Mouse (Mus musculus): ENCODE results near the gene Spo11. TPM values are rescaled to one million over a fixed set of nuclear protein-coding genes. Genes with fewer than 3 reads are reported as not detected.

Spo11 gene
- total and polyA plus RNA-seq, 3 experiments, result not detected

DNA sequence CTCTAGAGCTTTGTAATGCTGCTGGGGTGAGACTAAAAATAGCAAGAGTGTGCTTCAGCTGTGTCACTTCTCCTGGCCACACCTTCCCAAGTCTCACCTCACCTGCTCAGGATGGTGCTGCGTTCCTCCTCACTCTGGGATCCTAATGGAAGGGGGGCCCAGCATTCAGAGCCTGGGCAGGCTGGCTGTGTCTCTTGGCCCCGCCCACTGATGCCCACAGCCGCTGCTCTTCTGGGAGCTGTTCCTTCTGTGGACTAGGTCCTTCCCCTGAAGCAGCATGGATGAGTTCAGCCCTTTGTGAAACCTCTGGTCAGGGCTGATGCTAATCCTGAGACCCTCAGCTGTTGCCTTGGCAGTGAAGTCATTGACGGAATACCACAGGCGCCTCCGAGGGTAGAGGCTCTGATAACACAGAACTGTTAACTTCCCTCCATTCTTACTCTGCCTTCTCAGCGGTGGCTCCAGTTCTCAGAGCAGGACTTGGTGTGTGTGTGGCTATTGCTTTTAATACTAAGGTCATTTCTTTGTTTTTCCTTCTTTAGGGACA is 37.3 kb downstream of the Spo11 start:
- H3K9me3 ChIP-seq (replicated peaks), result no peaks in the 10 kb centered on the region
- H3K27me3 ChIP-seq (ENCODE audit: insufficient read depth, low read length), result no peaks in the 10 kb centered on the region
- no peak overlapping the region for H3K4me3 ChIP-seq (ENCODE audit: low read depth, low read length)
- DNase-seq (ENCODE audit: low spot score) (no peak), ATAC-seq (ENCODE audit: extremely low read depth, insufficient number of reproducible peaks, low FRiP score, poor library complexity, severe bottlenecking) (no peak)
- peaks cover 47% of the 10 kb centered on the region for H3K4me1 ChIP-seq (ENCODE audit: insufficient read depth, low read depth, low read length)
- no peak for TF ChIP-seq GATA1 (IDR thresholded peaks at IDR 0.05; ENCODE audit: borderline replicate concordance, low read length)
- TF ChIP-seq TAL1 (conservative IDR thresholded peaks at IDR 0.05; ENCODE audit: low read depth, low read length), result no peak
- no peak for TF ChIP-seq POLR2AphosphoS5 (IDR thresholded peaks at IDR 0.05; ENCODE audit: insufficient replicate concordance, low read depth, low read length)
- no peak for TF ChIP-seq GATA2 (IDR thresholded peaks at IDR 0.05; ENCODE audit: borderline replicate concordance, low read depth, low read length)
- TF ChIP-seq CTCF (IDR thresholded peaks at IDR 0.05; ENCODE audit: low read depth, low read length), result no peak
- peaks cover 76% of the 10 kb centered on the region for H3K36me3 ChIP-seq (replicated peaks)

DNA sequence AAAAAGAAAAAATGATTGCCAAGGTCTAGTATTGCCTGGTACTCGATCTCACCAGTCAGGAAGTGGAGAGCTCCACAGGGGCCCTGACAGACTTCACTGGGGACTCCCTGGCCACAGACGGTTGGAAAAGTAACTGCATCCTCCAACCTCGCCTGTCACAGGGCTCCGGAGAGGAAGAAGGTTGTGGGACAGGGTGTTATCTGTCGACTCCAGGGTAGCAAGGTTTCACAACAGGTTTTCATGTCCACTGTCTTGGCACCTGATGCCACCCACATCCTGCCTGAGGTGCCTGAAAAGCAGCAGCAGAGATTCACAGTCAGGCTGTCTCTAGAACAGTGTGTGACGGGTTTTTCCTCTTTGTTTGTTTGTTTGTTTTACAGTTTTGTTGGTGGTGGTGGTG is 40.4 kb downstream of the Spo11 start:
- Histone ChIP-seq H3K4me1 (ENCODE audit: insufficient read depth, low read depth, low read length) (peaks cover 54% of the 10 kb centered on the region), H3K36me3 (replicated peaks) (peaks cover 51% of the 10 kb centered on the region), H3K27me3 (ENCODE audit: insufficient read depth, low read length) (no peaks in the 10 kb centered on the region), H3K9me3 (replicated peaks) (no peaks in the 10 kb centered on the region), H3K4me3 (ENCODE audit: low read depth, low read length) (no peak overlapping the region)
- TF ChIP-seq CTCF (IDR thresholded peaks at IDR 0.05; ENCODE audit: low read depth, low read length), result no peak
- TF ChIP-seq POLR2AphosphoS5 (IDR thresholded peaks at IDR 0.05; ENCODE audit: insufficient replicate concordance, low read depth, low read length), result no peak
- TF ChIP-seq TAL1 (conservative IDR thresholded peaks at IDR 0.05; ENCODE audit: low read depth, low read length), result no peak
- no peak for TF ChIP-seq GATA2 (IDR thresholded peaks at IDR 0.05; ENCODE audit: borderline replicate concordance, low read depth, low read length)
- DNase-seq (ENCODE audit: low spot score), result no peak
- ATAC-seq (ENCODE audit: extremely low read depth, insufficient number of reproducible peaks, low FRiP score, poor library complexity, severe bottlenecking), result peak; percentile 23

DNA sequence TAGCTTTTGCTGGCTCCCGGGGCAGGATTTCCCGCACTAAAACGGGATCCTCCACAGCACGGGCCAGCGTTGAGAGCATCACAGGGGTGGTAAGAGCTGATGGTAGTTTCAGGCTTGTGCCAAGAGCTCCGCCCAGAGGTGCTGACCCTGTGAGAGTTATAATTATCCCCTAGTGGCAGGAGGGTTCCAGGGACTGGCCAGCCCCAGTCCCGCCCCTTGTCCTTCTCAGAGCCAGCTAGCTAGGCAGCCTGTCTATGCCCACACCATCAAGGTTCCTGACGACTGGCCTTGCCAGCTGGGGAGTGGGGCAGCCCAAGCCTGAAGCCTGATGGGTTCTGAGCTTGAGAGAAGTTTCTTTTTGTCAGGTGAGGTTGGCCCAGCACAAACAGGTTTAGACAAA is 41.1 kb downstream of the Spo11 start:
- no peaks in the 10 kb centered on the region for H3K27me3 ChIP-seq (ENCODE audit: insufficient read depth, low read length)
- ATAC-seq (ENCODE audit: extremely low read depth, insufficient number of reproducible peaks, low FRiP score, poor library complexity, severe bottlenecking), result no peak
- peaks cover 54% of the 10 kb centered on the region for H3K4me1 ChIP-seq (ENCODE audit: insufficient read depth, low read depth, low read length)
- H3K9me3 ChIP-seq (replicated peaks), result no peaks in the 10 kb centered on the region
- DNase-seq (ENCODE audit: low spot score), result no peak
- H3K36me3 ChIP-seq (replicated peaks), result peaks cover 51% of the 10 kb centered on the region
- peak overlapping the region; percentile 37; the same call in 1 of the 2 replicates for H3K4me3 ChIP-seq (ENCODE audit: low read depth, low read length)
- TF ChIP-seq GATA2 (IDR thresholded peaks at IDR 0.05; ENCODE audit: borderline replicate concordance, low read depth, low read length) (no peak), CTCF (IDR thresholded peaks at IDR 0.05; ENCODE audit: low read depth, low read length) (no peak), TAL1 (conservative IDR thresholded peaks at IDR 0.05; ENCODE audit: low read depth, low read length) (no peak), GATA1 (IDR thresholded peaks at IDR 0.05; ENCODE audit: borderline replicate concordance, low read length) (no peak), POLR2AphosphoS5 (IDR thresholded peaks at IDR 0.05; ENCODE audit: insufficient replicate concordance, low read depth, low read length) (no peak)

DNA sequence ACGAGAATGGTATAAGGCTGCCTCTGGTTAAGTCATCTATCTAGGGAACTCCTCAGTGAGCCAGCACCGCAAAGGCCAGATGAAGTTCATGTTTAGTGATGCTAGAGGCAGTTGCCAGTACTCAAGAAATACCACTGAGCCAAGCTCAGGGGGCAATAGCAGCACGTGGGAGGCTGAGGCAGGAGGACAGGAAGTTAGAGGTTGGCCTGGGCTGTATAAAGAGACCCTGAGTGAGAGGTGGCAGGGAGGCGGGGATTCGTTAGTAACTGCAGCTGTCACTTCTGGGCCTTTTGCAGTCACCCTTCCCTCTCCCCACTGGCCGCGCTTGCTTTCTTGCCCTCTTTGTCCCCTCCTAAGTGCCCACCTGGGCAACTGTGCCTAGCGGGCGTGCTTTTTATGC is 41.8 kb downstream of the Spo11 start:
- ATAC-seq (ENCODE audit: extremely low read depth, insufficient number of reproducible peaks, low FRiP score, poor library complexity, severe bottlenecking) (no peak), DNase-seq (ENCODE audit: low spot score) (peak; percentile 57)
- peaks cover 60% of the 10 kb centered on the region for H3K4me1 ChIP-seq (ENCODE audit: insufficient read depth, low read depth, low read length)
- H3K36me3 ChIP-seq (replicated peaks), result peaks cover 51% of the 10 kb centered on the region
- H3K9me3 ChIP-seq (replicated peaks), result no peaks in the 10 kb centered on the region
- TF ChIP-seq TAL1 (conservative IDR thresholded peaks at IDR 0.05; ENCODE audit: low read depth, low read length) (no peak), POLR2AphosphoS5 (IDR thresholded peaks at IDR 0.05; ENCODE audit: insufficient replicate concordance, low read depth, low read length) (no peak), CTCF (IDR thresholded peaks at IDR 0.05; ENCODE audit: low read depth, low read length) (no peak), GATA1 (IDR thresholded peaks at IDR 0.05; ENCODE audit: borderline replicate concordance, low read length) (no peak), GATA2 (IDR thresholded peaks at IDR 0.05; ENCODE audit: borderline replicate concordance, low read depth, low read length) (no peak)
- H3K4me3 ChIP-seq (ENCODE audit: low read depth, low read length), result peak overlapping the region; percentile 70
- no peaks in the 10 kb centered on the region for H3K27me3 ChIP-seq (ENCODE audit: insufficient read depth, low read length)

DNA sequence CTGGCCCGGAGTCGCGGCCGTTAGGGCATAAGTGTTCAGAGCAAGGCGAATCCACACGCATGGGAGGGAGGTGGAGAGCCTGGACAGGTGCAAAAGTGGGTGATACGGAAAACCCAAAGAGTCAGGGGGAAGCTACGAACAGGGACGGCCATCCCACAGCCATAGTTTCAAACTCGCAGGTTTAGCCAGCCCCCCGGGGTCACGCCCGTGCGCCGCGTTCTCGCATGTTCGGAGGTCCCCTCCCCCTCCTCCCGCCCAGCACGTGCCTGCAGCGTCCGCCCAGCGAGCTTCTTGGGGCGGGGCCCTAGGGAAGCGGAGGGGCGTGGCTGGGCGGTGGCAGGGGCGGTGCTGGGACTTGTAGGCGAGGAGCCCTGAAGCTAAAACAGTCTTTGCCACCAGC is 42.3 kb downstream of the Spo11 start:
- Histone ChIP-seq H3K4me1 (ENCODE audit: insufficient read depth, low read depth, low read length) (peaks cover 61% of the 10 kb centered on the region), H3K36me3 (replicated peaks) (peaks cover 51% of the 10 kb centered on the region), H3K4me3 (ENCODE audit: low read depth, low read length) (peak overlapping the region; percentile 70), H3K27me3 (ENCODE audit: insufficient read depth, low read length) (no peaks in the 10 kb centered on the region), H3K9me3 (replicated peaks) (no peaks in the 10 kb centered on the region)
- TF ChIP-seq CTCF (IDR thresholded peaks at IDR 0.05; ENCODE audit: low read depth, low read length), result no peak
- no peak for TF ChIP-seq POLR2AphosphoS5 (IDR thresholded peaks at IDR 0.05; ENCODE audit: insufficient replicate concordance, low read depth, low read length)
- no peak for TF ChIP-seq GATA1 (IDR thresholded peaks at IDR 0.05; ENCODE audit: borderline replicate concordance, low read length)
- no peak for TF ChIP-seq GATA2 (IDR thresholded peaks at IDR 0.05; ENCODE audit: borderline replicate concordance, low read depth, low read length)
- TF ChIP-seq TAL1 (conservative IDR thresholded peaks at IDR 0.05; ENCODE audit: low read depth, low read length), result no peak
- ATAC-seq (ENCODE audit: extremely low read depth, insufficient number of reproducible peaks, low FRiP score, poor library complexity, severe bottlenecking) (peak; percentile 62), DNase-seq (ENCODE audit: low spot score) (peak; percentile 89)

DNA sequence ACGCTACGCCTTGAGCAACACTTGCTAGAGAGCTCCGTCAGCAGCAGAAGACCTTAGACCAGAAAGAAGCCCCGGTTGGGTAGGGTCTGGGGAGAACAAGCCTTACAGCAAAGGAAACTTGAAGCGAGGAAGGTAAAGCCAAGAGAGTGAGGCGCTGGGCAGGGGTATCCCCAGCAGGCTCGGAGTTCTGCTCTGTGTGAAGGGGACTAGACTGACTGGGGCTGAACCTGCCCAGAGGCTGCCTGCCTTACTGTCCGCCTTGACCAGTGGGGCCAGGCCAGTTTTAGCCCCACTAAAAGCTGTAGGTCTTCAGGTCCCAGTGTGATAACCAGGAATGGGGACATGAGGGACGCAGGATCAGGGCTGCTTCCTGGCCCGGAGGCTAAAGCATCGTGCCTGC is 42.9 kb downstream of the Spo11 start, which contains the start of gene Rbm38:
Gene Rbm38 (plus strand): TSS at position 69 of the 400 bp plus-strand sequence.
- H3K9me3 ChIP-seq (replicated peaks), result no peaks in the 10 kb centered on the region
- H3K4me1 ChIP-seq (ENCODE audit: insufficient read depth, low read depth, low read length), result peaks cover 65% of the 10 kb centered on the region
- H3K27me3 ChIP-seq (ENCODE audit: insufficient read depth, low read length), result no peaks in the 10 kb centered on the region
- no peak for TF ChIP-seq CTCF (IDR thresholded peaks at IDR 0.05; ENCODE audit: low read depth, low read length)
- no peak for TF ChIP-seq TAL1 (conservative IDR thresholded peaks at IDR 0.05; ENCODE audit: low read depth, low read length)
- H3K36me3 ChIP-seq (replicated peaks), result peaks cover 51% of the 10 kb centered on the region
- DNase-seq (ENCODE audit: low spot score) (no peak), ATAC-seq (ENCODE audit: extremely low read depth, insufficient number of reproducible peaks, low FRiP score, poor library complexity, severe bottlenecking) (no peak)
- peak within 1 kb of the TSS; percentile 70 for H3K4me3 ChIP-seq (ENCODE audit: low read depth, low read length)
